Mouse (Mus musculus) stomach, embryonic 15.5 days (tissue): ENCODE data around the gene Gtf2i. TPM values are rescaled to one million over a fixed set of nuclear protein-coding genes. Genes with fewer than 3 reads are reported as not detected.
A peak's percentile ranks its signal among the peaks of the same experiment; 100 is the strongest.

Source experiments
- ATAC-seq: fragments of 200-750 bp; cut with Nextera tagmentation; 2 replicates; pipeline ENCODE4 v1.8.0; 2017; ENCODE audit warnings: low read depth, moderate number of reproducible peaks, moderate TSS enrichment; ENCODE audit not compliant: insufficient read depth, low FRiP score
- H3K27ac ChIP-seq: fragments of 300-500 bp; sonication (generic); 2 replicates; pipeline ENCODE4 v1.5.1; 2015; ENCODE audit warnings: mild to moderate bottlenecking, inconsistent platforms
- H3K27me3 ChIP-seq: fragments of 300-500 bp; sonication (generic); replicated peaks from 2 replicates; pipeline ENCODE4 v1.6.1; 2015; ENCODE audit warnings: inconsistent platforms
- H3K36me3 ChIP-seq: fragments of 300-500 bp; sonication (generic); 2 replicates; pipeline ENCODE4 v1.6.1; 2015; ENCODE audit warnings: inconsistent platforms
- H3K4me1 ChIP-seq: fragments of 300-500 bp; sonication (generic); 2 replicates; pipeline ENCODE4 v1.6.1; 2015; ENCODE audit warnings: inconsistent platforms
- H3K4me2 ChIP-seq: fragments of 300-500 bp; sonication (generic); 2 replicates; pipeline ENCODE4 v1.6.1; 2015; ENCODE audit warnings: mild to moderate bottlenecking, inconsistent platforms
- H3K4me3 ChIP-seq: fragments of 300-500 bp; sonication (generic); replicated peaks from 2 replicates; pipeline ENCODE4 v1.5.1; 2015; ENCODE audit warnings: inconsistent platforms
- H3K9ac ChIP-seq: fragments of 300-500 bp; sonication (generic); 2 replicates; pipeline ENCODE4 v1.6.1; 2015; ENCODE audit warnings: inconsistent platforms
- H3K9me3 ChIP-seq: fragments of 300-500 bp; sonication (generic); 2 replicates; pipeline ENCODE4 v1.6.1; 2016; ENCODE audit warnings: inconsistent platforms
- WGBS: fragments of 180-500 bp; shearing (Covaris S2); methylation state at CpG from one replicate; pipeline ENCODE4 v1.1.7; 2015; 5-methylcytosine and 5-hydroxymethylcytosine counted together
- polyA plus RNA-seq: library from polyadenylated mRNA; unstranded; fragments of >200 nt; fragmentation: Nextera tagmentation; extraction: Ambion mirVana; gene quantifications from 2 replicates; pipeline ENCODE4 v1.2.1, GENCODE M21; 2015

Gtf2i gene
- polyA plus RNA-seq, 1 experiment from 2014 or later, result 163 TPM

- no peak for ATAC-seq
These were observed 63.5 kb downstream of the Gtf2i start for GRCm38 (mm10) chr5:134251083-134251482.

GRCm38 (mm10) chr5:134250601-134251000, 64.0 kb downstream of the Gtf2i start:
- Histone ChIP-seq H3K27ac (no peak overlapping the region), H3K4me1 (no peaks in the 10 kb centered on the region), H3K4me3 (no peak overlapping the region), H3K27me3 (no peaks in the 10 kb centered on the region), H3K9ac (no peak overlapping the region), H3K36me3 (peaks cover 91% of the 10 kb centered on the region), H3K9me3 (no peaks in the 10 kb centered on the region), H3K4me2 (no peak overlapping the region)
- WGBS, result 90% methylated on average over 3 of the region's 3 CpGs
- ATAC-seq, result no peak

More at GRCm38 (mm10) chr5:134251083-134251482, 63.5 kb downstream of the Gtf2i start:
- 91% methylated on average over 4 of the region's 4 CpGs for WGBS
- H3K9me3 ChIP-seq, result no peaks in the 10 kb centered on the region
- H3K27ac ChIP-seq, result no peak overlapping the region
- peaks cover 90% of the 10 kb centered on the region for H3K36me3 ChIP-seq
- H3K9ac ChIP-seq, result no peak overlapping the region
- H3K4me2 ChIP-seq, result no peak overlapping the region
- no peaks in the 10 kb centered on the region for H3K4me1 ChIP-seq
- no peaks in the 10 kb centered on the region for H3K27me3 ChIP-seq
- H3K4me3 ChIP-seq, result no peak overlapping the region

GRCm38 (mm10) chr5:134249245-134249649, 65.3 kb downstream of the Gtf2i start:
- no peak for ATAC-seq
- no peaks in the 10 kb centered on the region for H3K27me3 ChIP-seq
- peaks cover 91% of the 10 kb centered on the region for H3K36me3 ChIP-seq
- H3K9me3 ChIP-seq, result no peaks in the 10 kb centered on the region
- H3K9ac ChIP-seq, result no peak overlapping the region
- no peak overlapping the region for H3K4me3 ChIP-seq
- no peaks in the 10 kb centered on the region for H3K4me1 ChIP-seq
- H3K4me2 ChIP-seq, result no peak overlapping the region
- 88% methylated on average over 8 of the region's 8 CpGs for WGBS
- no peak overlapping the region for H3K27ac ChIP-seq

- Histone ChIP-seq H3K4me1 (no peaks in the 10 kb centered on the region), H3K4me3 (no peak overlapping the region), H3K27me3 (no peaks in the 10 kb centered on the region), H3K9me3 (no peaks in the 10 kb centered on the region), H3K27ac (no peak overlapping the region), H3K4me2 (no peak overlapping the region), H3K36me3 (peaks cover 94% of the 10 kb centered on the region), H3K9ac (no peak overlapping the region)
- WGBS, result 88% methylated on average over 14 of the region's 14 CpGs
- ATAC-seq, result no peak
These were observed 65.8 kb downstream of the Gtf2i start for GRCm38 (mm10) chr5:134248608-134249244.

GRCm38 (mm10) chr5:134246146-134246545, 68.4 kb downstream of the Gtf2i start:
- WGBS, result 87% methylated on average over 5 of the region's 5 CpGs
- H3K4me3 ChIP-seq, result no peak overlapping the region
- no peaks in the 10 kb centered on the region for H3K27me3 ChIP-seq
- peaks cover 93% of the 10 kb centered on the region for H3K36me3 ChIP-seq
- no peak overlapping the region for H3K4me2 ChIP-seq
- no peak for ATAC-seq
- H3K27ac ChIP-seq, result no peak overlapping the region
- no peaks in the 10 kb centered on the region for H3K9me3 ChIP-seq
- H3K9ac ChIP-seq, result no peak overlapping the region
- H3K4me1 ChIP-seq, result no peaks in the 10 kb centered on the region

- H3K27me3 ChIP-seq, result no peaks in the 10 kb centered on the region
- no peak overlapping the region for H3K4me3 ChIP-seq
- no peak overlapping the region for H3K9ac ChIP-seq
- no peak for ATAC-seq
- H3K4me1 ChIP-seq, result no peaks in the 10 kb centered on the region
- H3K4me2 ChIP-seq, result no peak overlapping the region
- H3K36me3 ChIP-seq, result peaks cover 97% of the 10 kb centered on the region
- H3K9me3 ChIP-seq, result no peaks in the 10 kb centered on the region
- no peak overlapping the region for H3K27ac ChIP-seq
- 94% methylated on average over 5 of the region's 5 CpGs for WGBS
These were observed 69.7 kb downstream of the Gtf2i start for GRCm38 (mm10) chr5:134244890-134245289.

GRCm38 (mm10) chr5:134243661-134244436, 70.7 kb downstream of the Gtf2i start:
- Histone ChIP-seq H3K9ac (no peak overlapping the region), H3K36me3 (peaks cover 98% of the 10 kb centered on the region), H3K27ac (no peak overlapping the region), H3K9me3 (no peaks in the 10 kb centered on the region), H3K27me3 (no peaks in the 10 kb centered on the region), H3K4me2 (no peak overlapping the region), H3K4me3 (no peak overlapping the region), H3K4me1 (no peaks in the 10 kb centered on the region)
- ATAC-seq, result no peak
- 85% methylated on average over 26 of the region's 26 CpGs for WGBS

GRCm38 (mm10) chr5:134241831-134242230, 72.7 kb downstream of the Gtf2i start:
- WGBS, result 75% methylated on average over 5 of the region's 5 CpGs
- Histone ChIP-seq H3K27ac (no peak overlapping the region), H3K9me3 (no peaks in the 10 kb centered on the region), H3K4me3 (no peak overlapping the region), H3K4me1 (no peaks in the 10 kb centered on the region), H3K36me3 (peaks cover 99% of the 10 kb centered on the region), H3K27me3 (no peaks in the 10 kb centered on the region), H3K9ac (no peak overlapping the region), H3K4me2 (no peak overlapping the region)
- ATAC-seq, result no peak

GRCm38 (mm10) chr5:134237936-134238760, 76.4 kb downstream of the Gtf2i start:
- no peak overlapping the region for H3K4me3 ChIP-seq
- H3K4me1 ChIP-seq, result peaks cover 19% of the 10 kb centered on the region
- H3K9me3 ChIP-seq, result no peaks in the 10 kb centered on the region
- no peaks in the 10 kb centered on the region for H3K27me3 ChIP-seq
- H3K36me3 ChIP-seq, result peaks cover 63% of the 10 kb centered on the region
- H3K27ac ChIP-seq, result no peak overlapping the region
- H3K9ac ChIP-seq, result no peak overlapping the region
- H3K4me2 ChIP-seq, result no peak overlapping the region
- WGBS, result 80% methylated on average over 28 of the region's 28 CpGs
- no peak for ATAC-seq

- H3K27me3 ChIP-seq, result no peaks in the 10 kb centered on the region
- no peak overlapping the region for H3K4me2 ChIP-seq
- H3K4me1 ChIP-seq, result peaks cover 25% of the 10 kb centered on the region
- H3K4me3 ChIP-seq, result no peak overlapping the region
- no peak overlapping the region; the same call in 1 of the 2 replicates for H3K27ac ChIP-seq
- H3K9ac ChIP-seq, result no peak overlapping the region
- no peaks in the 10 kb centered on the region for H3K9me3 ChIP-seq
- peaks cover 56% of the 10 kb centered on the region for H3K36me3 ChIP-seq
- WGBS, result 88% methylated on average over 11 of the region's 11 CpGs
- ATAC-seq, result no peak
These were observed 77.1 kb downstream of the Gtf2i start for GRCm38 (mm10) chr5:134237508-134237907.

GRCm38 (mm10) chr5:134236796-134237195, 77.8 kb downstream of the Gtf2i start:
- H3K36me3 ChIP-seq, result peaks cover 49% of the 10 kb centered on the region
- no peak overlapping the region for H3K4me2 ChIP-seq
- H3K4me1 ChIP-seq, result peaks cover 30% of the 10 kb centered on the region
- no peaks in the 10 kb centered on the region for H3K9me3 ChIP-seq
- no peaks in the 10 kb centered on the region for H3K27me3 ChIP-seq
- 71% methylated on average over 6 of the region's 6 CpGs for WGBS
- no peak overlapping the region for H3K4me3 ChIP-seq
- no peak overlapping the region for H3K9ac ChIP-seq
- no peak for ATAC-seq
- no peak overlapping the region for H3K27ac ChIP-seq

GRCm38 (mm10) chr5:134236241-134236640, 78.3 kb downstream of the Gtf2i start:
- no peak overlapping the region for H3K4me2 ChIP-seq
- ATAC-seq, result no peak
- H3K27ac ChIP-seq, result peak overlapping the region; percentile 49; the same call in 1 of the 2 replicates
- no peak overlapping the region for H3K9ac ChIP-seq
- H3K27me3 ChIP-seq, result no peaks in the 10 kb centered on the region
- no peaks in the 10 kb centered on the region for H3K9me3 ChIP-seq
- H3K4me1 ChIP-seq, result peaks cover 30% of the 10 kb centered on the region
- peaks cover 44% of the 10 kb centered on the region for H3K36me3 ChIP-seq
- no peak overlapping the region for H3K4me3 ChIP-seq
- WGBS, result 74% methylated on average over 3 of the region's 3 CpGs
